Mouse (Mus musculus): ENCODE results near the gene Vps18. TPM values are rescaled to one million over a fixed set of nuclear protein-coding genes. Genes with fewer than 3 reads are reported as not detected.

Gene Vps18
- polyA plus RNA-seq, 1 experiment, result 37.8 TPM

DNA sequence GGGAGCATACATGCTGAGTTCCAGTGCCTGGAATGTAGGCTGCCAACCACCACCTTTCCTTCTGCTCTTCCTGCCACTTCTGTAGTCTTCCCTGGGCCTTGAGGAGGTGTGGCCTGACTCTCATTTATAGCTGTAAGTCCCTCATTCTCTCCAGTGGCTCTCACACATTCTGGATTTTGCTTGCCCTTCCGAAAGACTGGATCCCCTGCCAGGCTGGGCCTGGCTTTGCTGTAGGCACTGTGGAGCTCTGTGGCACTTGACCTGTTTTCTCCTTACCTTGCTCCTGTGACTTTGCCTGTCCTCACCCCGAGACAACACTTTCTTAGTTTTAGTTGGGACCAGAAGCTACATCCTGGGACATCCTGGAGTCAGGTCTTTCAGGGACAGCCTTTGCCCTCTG, 10.3 kb downstream of the Vps18 start:
- TF ChIP-seq CTCF (IDR thresholded peaks at IDR 0.05; ENCODE audit: borderline replicate concordance, insufficient read depth, low read depth, low read length) (no peak), POLR2A (IDR thresholded peaks at IDR 0.05; ENCODE audit: borderline replicate concordance, insufficient read depth, low read length) (no peak)
- 64% methylated on average over 2 of the region's 2 CpGs for WGBS
- no peak overlapping the region for H3K27ac ChIP-seq (ENCODE audit: insufficient read depth, low read length)
- no peaks in the 10 kb centered on the region for H3K27me3 ChIP-seq (ENCODE audit: control insufficient read depth, insufficient read depth, low read length)
- no peak overlapping the region for H3K4me3 ChIP-seq (replicated peaks; ENCODE audit: insufficient read depth, low read depth, low read length)
- H3K4me1 ChIP-seq (ENCODE audit: control insufficient read depth, insufficient read depth, low read length), result peaks cover 30% of the 10 kb centered on the region
- DNase-seq, result no peak

DNA sequence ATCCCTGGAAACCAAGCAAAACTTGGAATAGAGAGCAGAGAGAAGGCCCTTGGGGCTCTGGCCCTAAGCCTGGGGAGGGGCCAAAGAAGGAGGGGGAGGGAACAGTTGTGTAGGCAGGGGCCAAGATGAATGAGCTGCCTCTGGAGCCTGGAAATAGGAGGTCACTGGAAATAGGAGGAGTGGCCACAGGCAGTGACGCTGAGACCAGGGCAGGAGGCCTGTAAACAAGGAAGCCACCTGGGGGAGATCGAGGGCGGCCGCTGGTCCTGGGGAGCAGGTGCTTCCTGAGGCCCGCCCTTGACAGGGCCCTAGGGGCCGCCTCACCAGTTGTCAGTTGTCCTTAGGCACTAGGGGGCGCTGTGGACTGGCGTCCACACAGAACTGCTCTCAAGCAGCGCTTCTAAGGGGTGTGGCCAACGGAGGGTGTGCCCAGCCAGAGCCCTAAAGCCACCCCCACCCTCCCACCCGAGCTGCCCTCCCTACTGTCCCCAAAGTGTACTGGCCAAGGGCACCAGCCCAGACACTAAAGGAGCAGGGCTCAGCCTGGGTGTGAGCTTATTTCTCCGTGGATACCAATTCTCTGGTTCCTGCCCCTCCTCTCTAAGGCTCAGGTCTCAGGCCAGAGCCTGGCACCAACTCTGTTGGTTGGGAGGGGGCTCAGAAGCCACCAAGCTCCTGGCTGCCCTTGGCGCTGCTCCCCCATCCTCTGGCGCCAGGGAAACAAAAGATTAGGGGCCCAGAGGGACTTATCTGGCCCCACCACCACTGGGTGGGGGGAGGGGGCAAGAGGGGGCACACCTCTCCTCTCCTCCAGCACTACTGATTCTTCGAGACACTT, 11.7 kb downstream of the Vps18 start:
- no peak for TF ChIP-seq POLR2A (IDR thresholded peaks at IDR 0.05; ENCODE audit: borderline replicate concordance, insufficient read depth, low read length)
- peak; percentile 69 for TF ChIP-seq CTCF (IDR thresholded peaks at IDR 0.05; ENCODE audit: borderline replicate concordance, insufficient read depth, low read depth, low read length)
- Histone ChIP-seq H3K27ac (ENCODE audit: insufficient read depth, low read length) (no peak overlapping the region), H3K27me3 (ENCODE audit: control insufficient read depth, insufficient read depth, low read length) (no peaks in the 10 kb centered on the region), H3K4me1 (ENCODE audit: control insufficient read depth, insufficient read depth, low read length) (peaks cover 18% of the 10 kb centered on the region), H3K4me3 (replicated peaks; ENCODE audit: insufficient read depth, low read depth, low read length) (no peak overlapping the region)
- DNase-seq, result peak; percentile 57 to 67
- 7% methylated on average over 15 of the region's 15 CpGs for WGBS

DNA sequence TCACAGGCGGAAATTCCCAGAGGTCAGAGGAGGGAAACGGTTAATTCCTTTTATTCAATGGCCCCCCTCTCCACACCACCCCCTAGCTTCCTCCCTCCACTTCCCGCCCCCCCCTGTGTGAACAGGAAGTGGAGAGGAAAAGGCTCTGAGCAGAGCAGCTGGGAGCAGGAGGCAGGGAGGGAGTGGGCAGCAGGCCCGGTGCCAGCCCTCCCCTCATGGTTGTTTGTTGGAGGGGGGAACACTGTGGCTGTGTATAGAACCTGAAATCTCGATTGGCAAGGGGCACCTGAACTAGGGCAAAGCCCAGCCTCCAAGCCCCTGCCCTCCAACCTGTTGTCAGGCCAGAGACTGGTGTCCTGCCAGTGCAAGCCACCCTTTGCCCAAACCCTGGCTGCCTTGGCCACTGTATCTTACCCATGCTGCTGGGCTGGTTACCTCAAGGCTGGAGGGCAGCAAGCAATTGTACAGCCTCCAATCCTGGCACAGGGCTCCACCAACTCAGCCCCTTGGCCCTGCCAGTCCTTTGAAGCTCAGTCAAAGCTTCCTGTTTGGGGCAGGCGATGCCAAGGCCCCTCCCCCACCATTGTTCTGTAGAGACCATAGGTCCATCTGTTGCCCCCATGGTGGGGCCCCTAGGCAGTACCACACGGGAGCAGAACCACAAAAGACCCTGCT, 12.4 kb downstream of the Vps18 start:
- peaks cover 15% of the 10 kb centered on the region for H3K4me1 ChIP-seq (ENCODE audit: control insufficient read depth, insufficient read depth, low read length)
- TF ChIP-seq CTCF (IDR thresholded peaks at IDR 0.05; ENCODE audit: borderline replicate concordance, insufficient read depth, low read depth, low read length) (no peak), POLR2A (IDR thresholded peaks at IDR 0.05; ENCODE audit: borderline replicate concordance, insufficient read depth, low read length) (no peak)
- no peaks in the 10 kb centered on the region for H3K27me3 ChIP-seq (ENCODE audit: control insufficient read depth, insufficient read depth, low read length)
- no peak for DNase-seq
- no peak overlapping the region for H3K27ac ChIP-seq (ENCODE audit: insufficient read depth, low read length)
- H3K4me3 ChIP-seq (replicated peaks; ENCODE audit: insufficient read depth, low read depth, low read length), result no peak overlapping the region
- WGBS, result 27% methylated on average over 7 of the region's 7 CpGs

DNA sequence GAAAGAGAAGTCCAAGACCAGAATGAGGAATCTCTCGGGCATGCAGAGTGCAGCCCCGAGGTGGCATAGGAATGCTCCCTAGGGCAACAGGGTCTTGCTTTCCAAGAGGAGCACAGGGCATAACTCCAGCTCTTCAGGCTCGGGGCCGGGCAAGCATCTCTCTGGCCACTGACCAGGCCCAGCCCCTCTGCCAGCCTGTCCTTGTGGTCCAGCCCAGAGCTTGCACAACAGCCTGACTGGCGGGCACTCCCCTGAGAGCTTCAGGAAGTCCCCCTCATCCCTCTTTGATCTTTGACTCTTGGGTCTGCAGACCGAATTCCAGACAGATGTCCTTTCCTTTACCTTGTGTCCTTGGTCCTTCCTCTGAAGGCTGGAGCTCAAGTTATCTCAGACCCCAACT, 14.3 kb downstream of the Vps18 start:
- Histone ChIP-seq H3K4me3 (replicated peaks; ENCODE audit: insufficient read depth, low read depth, low read length) (no peak overlapping the region), H3K27me3 (ENCODE audit: control insufficient read depth, insufficient read depth, low read length) (no peaks in the 10 kb centered on the region), H3K4me1 (ENCODE audit: control insufficient read depth, insufficient read depth, low read length) (peaks cover 14% of the 10 kb centered on the region), H3K27ac (ENCODE audit: insufficient read depth, low read length) (no peak overlapping the region)
- no peak for DNase-seq
- 42% methylated on average over 6 of the region's 6 CpGs for WGBS
- TF ChIP-seq POLR2A (IDR thresholded peaks at IDR 0.05; ENCODE audit: borderline replicate concordance, insufficient read depth, low read length) (no peak), CTCF (IDR thresholded peaks at IDR 0.05; ENCODE audit: borderline replicate concordance, insufficient read depth, low read depth, low read length) (no peak)

DNA sequence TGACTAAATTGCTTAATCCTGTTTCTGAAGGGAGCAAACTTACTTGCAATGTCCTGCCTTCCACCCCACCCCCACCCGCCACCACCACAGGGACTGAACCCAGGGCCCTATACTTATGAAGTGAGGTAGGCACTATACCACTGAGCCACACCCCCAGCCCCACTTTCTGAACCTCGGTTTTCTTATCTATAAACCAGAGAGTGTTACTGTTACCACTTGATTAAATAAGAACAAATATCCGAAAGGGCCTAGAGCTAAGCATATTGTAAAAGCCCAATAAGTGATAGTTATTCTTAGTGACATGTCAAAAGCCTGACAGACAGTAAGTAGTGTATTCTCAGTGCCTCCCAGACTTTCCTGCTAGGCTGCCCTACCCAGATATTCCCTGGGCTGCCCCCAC, 15.9 kb downstream of the Vps18 start:
- Histone ChIP-seq H3K27ac (ENCODE audit: insufficient read depth, low read length) (no peak overlapping the region), H3K4me1 (ENCODE audit: control insufficient read depth, insufficient read depth, low read length) (peaks cover 8% of the 10 kb centered on the region), H3K4me3 (replicated peaks; ENCODE audit: insufficient read depth, low read depth, low read length) (no peak overlapping the region), H3K27me3 (ENCODE audit: control insufficient read depth, insufficient read depth, low read length) (no peaks in the 10 kb centered on the region)
- TF ChIP-seq CTCF (IDR thresholded peaks at IDR 0.05; ENCODE audit: borderline replicate concordance, insufficient read depth, low read depth, low read length) (no peak), POLR2A (IDR thresholded peaks at IDR 0.05; ENCODE audit: borderline replicate concordance, insufficient read depth, low read length) (no peak)
- 66% methylated on average over 3 of the region's 3 CpGs for WGBS
- DNase-seq, result no peak

DNA sequence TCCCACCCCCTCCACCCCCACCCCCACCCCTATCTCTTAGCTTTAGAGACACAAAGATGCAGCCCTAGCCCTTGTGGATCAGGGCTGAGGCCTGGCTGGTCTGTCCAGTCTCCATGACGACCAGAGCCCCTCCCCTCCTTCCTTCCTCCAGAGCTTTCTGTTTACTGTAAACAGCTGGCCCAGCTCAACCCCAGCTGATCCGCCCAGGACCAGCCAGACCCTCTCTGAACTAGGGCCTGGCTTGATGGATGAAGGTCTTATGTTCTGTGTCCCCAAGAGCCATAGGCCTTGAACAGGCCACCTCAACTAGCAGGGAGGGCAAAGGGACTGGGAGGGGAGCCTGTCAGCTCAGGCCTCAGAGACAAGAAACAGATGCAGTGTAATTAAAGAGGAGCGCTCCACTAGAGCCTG, 16.3 kb downstream of the Vps18 start:
- Histone ChIP-seq H3K27ac (ENCODE audit: insufficient read depth, low read length) (no peak overlapping the region), H3K27me3 (ENCODE audit: control insufficient read depth, insufficient read depth, low read length) (no peaks in the 10 kb centered on the region), H3K4me3 (replicated peaks; ENCODE audit: insufficient read depth, low read depth, low read length) (no peak overlapping the region), H3K4me1 (ENCODE audit: control insufficient read depth, insufficient read depth, low read length) (peaks cover 6% of the 10 kb centered on the region)
- TF ChIP-seq POLR2A (IDR thresholded peaks at IDR 0.05; ENCODE audit: borderline replicate concordance, insufficient read depth, low read length), result no peak
- TF ChIP-seq CTCF (IDR thresholded peaks at IDR 0.05; ENCODE audit: borderline replicate concordance, insufficient read depth, low read depth, low read length), result no peak
- WGBS, result 43% methylated on average over 3 of the region's 3 CpGs
- no peak for DNase-seq

DNA sequence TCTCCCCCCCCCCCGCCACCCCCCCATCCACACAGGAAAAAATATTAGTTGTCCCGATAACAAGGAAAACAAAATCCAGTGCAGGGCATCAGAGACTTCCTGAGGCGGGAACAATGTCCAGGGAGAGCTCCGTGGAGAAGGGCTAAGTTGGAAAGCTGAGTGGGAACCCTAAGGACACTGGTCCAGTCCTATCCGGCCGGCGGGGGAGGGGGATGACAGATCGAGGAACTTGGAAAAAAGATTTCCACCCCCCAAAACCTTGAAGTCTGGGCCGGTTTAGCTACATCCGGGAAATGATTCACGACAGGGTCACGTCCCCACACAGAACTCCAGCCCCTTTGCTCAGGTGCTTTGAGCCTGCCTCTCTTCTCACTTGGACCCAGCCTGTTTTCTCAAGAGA, 23.0 kb downstream of the Vps18 start:
- TF ChIP-seq CTCF (IDR thresholded peaks at IDR 0.05; ENCODE audit: borderline replicate concordance, insufficient read depth, low read depth, low read length), result no peak
- H3K27me3 ChIP-seq (ENCODE audit: control insufficient read depth, insufficient read depth, low read length), result no peaks in the 10 kb centered on the region
- H3K4me3 ChIP-seq (replicated peaks; ENCODE audit: insufficient read depth, low read depth, low read length), result no peak overlapping the region
- no peak overlapping the region for H3K27ac ChIP-seq (ENCODE audit: insufficient read depth, low read length)
- 65% methylated on average over 12 of the region's 12 CpGs for WGBS
- no peaks in the 10 kb centered on the region for H3K4me1 ChIP-seq (ENCODE audit: control insufficient read depth, insufficient read depth, low read length)
- no peak for DNase-seq
